In genomic region chr12:24709409-24709808, GRCm38 (mm10) we compare ENCODE assay signal across 7 mouse cellular contexts. TPM values are rescaled to one million over a fixed set of nuclear protein-coding genes. Genes with fewer than 3 reads are reported as not detected.
DNase-seq lines count a peak whose midpoint lies in the region; ATAC-seq lines count a peak whose summit lies in the region.

No protein-coding gene starts in this region.

- intact Hi-C loops in left cerebral cortex, postnatal 10 days (cut with DNase I): no loop called here

- peaks cover 68% of the 10 kb centered on the region for H3K4me1 ChIP-seq in megakaryocyte, embryonic 14.5 days
- peaks cover 29% of the 10 kb centered on the region for H3K4me1 ChIP-seq in intestine, embryonic 15.5 days (replicated peaks)
- H3K4me1 ChIP-seq in neural tube, embryonic 14.5 days (ENCODE audit: control insufficient read depth, insufficient read depth, low read length): peaks cover 11% of the 10 kb centered on the region; the same call in 1 of the 2 replicates

- ATAC-seq in megakaryocyte, adult 5-6 weeks (ENCODE audit: poor library complexity, severe bottlenecking): no peak
- no peak for ATAC-seq in intestine, embryonic 15.5 days
- no peak for ATAC-seq in neural tube, embryonic 14.5 days (ENCODE audit: low read depth)

- H3K9ac ChIP-seq in intestine, embryonic 15.5 days: peak overlapping the region; percentile 76
- no peak overlapping the region for H3K9ac ChIP-seq in neural tube, embryonic 14.5 days (replicated peaks; ENCODE audit: low read depth, low read length)

- H3K27ac ChIP-seq in intestine, embryonic 15.5 days: peak overlapping the region; percentile 82; the same call in 1 of the 2 replicates
- no peak overlapping the region for H3K27ac ChIP-seq in neural tube, embryonic 14.5 days (ENCODE audit: low read depth, low read length)

- H3K36me3 ChIP-seq in megakaryocyte, embryonic 14.5 days (replicated peaks; ENCODE audit: low read length): peaks cover 33% of the 10 kb centered on the region
- peaks cover 2% of the 10 kb centered on the region for H3K36me3 ChIP-seq in intestine, embryonic 15.5 days
- no peaks in the 10 kb centered on the region for H3K36me3 ChIP-seq in neural tube, embryonic 14.5 days (ENCODE audit: control insufficient read depth, insufficient read depth, low read length)

- H3K4me3 ChIP-seq in megakaryocyte, embryonic 14.5 days (replicated peaks): peak overlapping the region; percentile 99
- H3K4me3 ChIP-seq in intestine, embryonic 15.5 days (replicated peaks): peak overlapping the region; percentile 95
- no peak overlapping the region; the same call in 1 of the 2 replicates for H3K4me3 ChIP-seq in neural tube, embryonic 14.5 days (ENCODE audit: low read depth, low read length)

- H3K27me3 ChIP-seq in megakaryocyte, embryonic 14.5 days (replicated peaks): no peaks in the 10 kb centered on the region
- no peaks in the 10 kb centered on the region for H3K27me3 ChIP-seq in intestine, embryonic 15.5 days (replicated peaks)
- H3K27me3 ChIP-seq in neural tube, embryonic 14.5 days (ENCODE audit: control insufficient read depth, insufficient read depth, low read length): no peaks in the 10 kb centered on the region

- peak overlapping the region; percentile 86 for H3K4me2 ChIP-seq in intestine, embryonic 15.5 days (replicated peaks)
- H3K4me2 ChIP-seq in neural tube, embryonic 14.5 days (ENCODE audit: low read depth, low read length): peak overlapping the region; percentile 68; the same call in 1 of the 2 replicates

- DNase-seq in c-Kit-positive CD71-positive TER-119-negative erythroid progenitor cells, embryonic 14.5 days (ENCODE audit: low read depth): peak; percentile 31
- no peak for DNase-seq in left cerebral cortex, postnatal 10 days (ENCODE audit: extremely low spot score in 1 of 2, low spot score in 2 of 2)
- DNase-seq in lung, postnatal 36 days: no peak

- WGBS in intestine, embryonic 15.5 days: 11% methylated on average over 6 of the region's 6 CpGs
- 31% methylated on average over 6 of the region's 6 CpGs for WGBS in neural tube, embryonic 14.5 days

- H3K9me3 ChIP-seq in megakaryocyte, embryonic 14.5 days: no peaks in the 10 kb centered on the region
- no peaks in the 10 kb centered on the region for H3K9me3 ChIP-seq in intestine, embryonic 15.5 days
- H3K9me3 ChIP-seq in neural tube, embryonic 14.5 days (ENCODE audit: control insufficient read depth, low read length): no peaks in the 10 kb centered on the region

RNA-seq across cellular contexts. Expression of gene Rrm2, which starts 1.4 kb away (rescaled TPM):
- 40.1 and 47.8 TPM in 2 replicates for polyA plus RNA-seq in megakaryocyte, embryonic 14.5 days (2012; ENCODE audit: insufficient read depth, low replicate concordance)
- total RNA-seq in megakaryocyte, adult 5-6 weeks (2015): 157 TPM in 2 replicates
- total RNA-seq in megakaryocyte, adult 5-6 weeks (2017): 134 and 135 TPM in 2 replicates
- 161 and 178 TPM in 2 replicates for polyA plus RNA-seq in intestine, embryonic 15.5 days (2015; fragmentation: Nextera tagmentation; extraction: Ambion mirVana)
- polyA plus RNA-seq in neural tube, embryonic 14.5 days (2014; fragmentation: Nextera tagmentation; extraction: Ambion mirVana): 26.1 and 31.2 TPM in 2 replicates
- 1 to 10 TPM; 8.8 to 9.6 TPM for total RNA-seq in left cerebral cortex, postnatal 10 days (2021)

RNA-seq across cellular contexts. Expression of gene Cys1, which starts 27.8 kb away (rescaled TPM):
- polyA plus RNA-seq in megakaryocyte, embryonic 14.5 days (2012; ENCODE audit: insufficient read depth, low replicate concordance): not detected in 2 replicates
- total RNA-seq in megakaryocyte, adult 5-6 weeks (2015): not detected in 2 replicates
- total RNA-seq in megakaryocyte, adult 5-6 weeks (2017): not detected in 2 replicates
- polyA plus RNA-seq in intestine, embryonic 15.5 days (2015; fragmentation: Nextera tagmentation; extraction: Ambion mirVana): 2.1 and 2.3 TPM in 2 replicates
- polyA plus RNA-seq in neural tube, embryonic 14.5 days (2014; fragmentation: Nextera tagmentation; extraction: Ambion mirVana): 1.3 and 2.2 TPM in 2 replicates
- total RNA-seq in left cerebral cortex, postnatal 10 days (2021): 10 to 100 TPM in 1 of 2 experiments, 1 to 10 TPM in 1; 9.3 to 10.7 TPM

RNA-seq across cellular contexts. Expression of gene Klf11, which starts 58.3 kb away (rescaled TPM):
- 0.80 and 3.6 TPM in 2 replicates for polyA plus RNA-seq in megakaryocyte, embryonic 14.5 days (2012; ENCODE audit: insufficient read depth, low replicate concordance)
- total RNA-seq in megakaryocyte, adult 5-6 weeks (2015): 7.7 and 9.6 TPM in 2 replicates
- total RNA-seq in megakaryocyte, adult 5-6 weeks (2017): 7.9 and 9.2 TPM in 2 replicates
- polyA plus RNA-seq in intestine, embryonic 15.5 days (2015; fragmentation: Nextera tagmentation; extraction: Ambion mirVana): 8.9 and 10.9 TPM in 2 replicates
- polyA plus RNA-seq in neural tube, embryonic 14.5 days (2014; fragmentation: Nextera tagmentation; extraction: Ambion mirVana): 13.3 and 18.8 TPM in 2 replicates
- total RNA-seq in left cerebral cortex, postnatal 10 days (2021): 1 to 10 TPM; 8.3 to 9.0 TPM
